Mouse (Mus musculus) lung, embryonic 16.5 days (tissue): ENCODE data around the gene Vps8. TPM values are rescaled to one million over a fixed set of nuclear protein-coding genes. Genes with fewer than 3 reads are reported as not detected.

ENCODE experiments used
- ATAC-seq: fragments of 200-750 bp; cut with Nextera tagmentation; 2 replicates; pipeline ENCODE4 v1.8.0; 2017; ENCODE audit warnings: low read depth, mild to moderate bottlenecking, moderate library complexity
- H3K27ac ChIP-seq: fragments of 300-500 bp; sonication (generic); 2 replicates; pipeline ENCODE4 v1.5.1; 2014; ENCODE audit warnings: mild to moderate bottlenecking, control low read depth, low read length
- H3K27me3 ChIP-seq: fragments of 300-500 bp; sonication (generic); 2 replicates; pipeline ENCODE4 v1.6.1; 2014; ENCODE audit warnings: low read depth, low read length, mixed read lengths; ENCODE audit not compliant: control insufficient read depth, insufficient read depth
- H3K36me3 ChIP-seq: fragments of 300-500 bp; sonication (generic); 2 replicates; pipeline ENCODE4 v1.6.1; 2014; ENCODE audit warnings: low read length; ENCODE audit not compliant: control insufficient read depth, insufficient read depth
- H3K4me1 ChIP-seq: fragments of 300-500 bp; sonication (generic); replicated peaks from 2 replicates; pipeline ENCODE4 v1.6.1; 2014; ENCODE audit warnings: low read length, mixed read lengths; ENCODE audit not compliant: control insufficient read depth, insufficient read depth
- H3K4me2 ChIP-seq: fragments of 300-500 bp; sonication (generic); 2 replicates; pipeline ENCODE4 v1.6.1; 2014; ENCODE audit warnings: low read depth, low read length, control low read depth
- H3K4me3 ChIP-seq: fragments of 300-500 bp; sonication (generic); 2 replicates; pipeline ENCODE4 v1.5.1; 2014; ENCODE audit warnings: mild to moderate bottlenecking, low read length, control low read depth
- H3K9ac ChIP-seq: fragments of 300-500 bp; sonication (generic); 2 replicates; pipeline ENCODE4 v1.6.1; 2014; ENCODE audit warnings: low read length, control low read depth
- H3K9me3 ChIP-seq: fragments of 300-500 bp; sonication (generic); 2 replicates; pipeline ENCODE4 v1.6.1; 2016; ENCODE audit warnings: low read length; ENCODE audit not compliant: control insufficient read depth
- WGBS: fragments of 180-500 bp; shearing (Covaris S2); extraction: QIAGEN DNeasy Blood & Tissue Kit; methylation state at CpG from one replicate; pipeline ENCODE4 v1.1.7; 2014; 5-methylcytosine and 5-hydroxymethylcytosine counted together
- polyA plus RNA-seq: library from polyadenylated mRNA; unstranded; fragments of >200 nt; fragmentation: Nextera tagmentation; extraction: Ambion mirVana; gene quantifications from 2 replicates; pipeline ENCODE4 v1.2.1, GENCODE M21; 2015

The Vps8 gene
- polyA plus RNA-seq, 1 experiment from 2014 or later, result 16.4 TPM

- Histone ChIP-seq H3K9me3 (no peaks in the 10 kb centered on the region), H3K4me3 (no peak overlapping the region), H3K4me1 (peaks cover 18% of the 10 kb centered on the region), H3K27me3 (no peaks in the 10 kb centered on the region), H3K36me3 (no peaks in the 10 kb centered on the region), H3K4me2 (no peak overlapping the region), H3K9ac (no peak overlapping the region), H3K27ac (peak overlapping the region; percentile 45; the same call in 1 of the 2 replicates)
- no peak for ATAC-seq
- 55% methylated on average over 8 of the region's 8 CpGs for WGBS
These were observed 184.2 kb downstream of the Vps8 start for GRCm38 (mm10) chr16:21607021-21607650.

GRCm38 (mm10) chr16:21607651-21608040 lies 184.7 kb downstream of the Vps8 start:
- 67% methylated on average over 5 of the region's 5 CpGs for WGBS
- H3K9me3 ChIP-seq, result no peaks in the 10 kb centered on the region
- no peak overlapping the region for H3K9ac ChIP-seq
- peak overlapping the region; percentile 45; the same call in 1 of the 2 replicates for H3K27ac ChIP-seq
- H3K4me3 ChIP-seq, result no peak overlapping the region
- peaks cover 18% of the 10 kb centered on the region for H3K4me1 ChIP-seq
- no peaks in the 10 kb centered on the region for H3K36me3 ChIP-seq
- no peaks in the 10 kb centered on the region for H3K27me3 ChIP-seq
- no peak for ATAC-seq
- H3K4me2 ChIP-seq, result no peak overlapping the region

GRCm38 (mm10) chr16:21608176-21608865 lies 185.4 kb downstream of the Vps8 start:
- H3K27ac ChIP-seq, result peak overlapping the region; percentile 45
- 53% methylated on average over 10 of the region's 10 CpGs for WGBS
- peaks cover 18% of the 10 kb centered on the region for H3K4me1 ChIP-seq
- no peak overlapping the region for H3K4me3 ChIP-seq
- no peak overlapping the region for H3K4me2 ChIP-seq
- H3K9me3 ChIP-seq, result no peaks in the 10 kb centered on the region
- no peaks in the 10 kb centered on the region for H3K27me3 ChIP-seq
- no peak overlapping the region for H3K9ac ChIP-seq
- no peaks in the 10 kb centered on the region for H3K36me3 ChIP-seq
- ATAC-seq, result peak; percentile 77

- WGBS, result 92% methylated on average over 4 of the region's 4 CpGs
- no peak overlapping the region for H3K27ac ChIP-seq
These were observed 187.6 kb downstream of the Vps8 start for GRCm38 (mm10) chr16:21610473-21610872.

GRCm38 (mm10) chr16:21615802-21616201 lies 192.9 kb downstream of the Vps8 start:
- Histone ChIP-seq H3K36me3 (no peaks in the 10 kb centered on the region), H3K4me3 (no peak overlapping the region), H3K4me1 (no peaks in the 10 kb centered on the region), H3K4me2 (no peak overlapping the region), H3K9me3 (no peaks in the 10 kb centered on the region), H3K27me3 (no peaks in the 10 kb centered on the region), H3K27ac (no peak overlapping the region), H3K9ac (no peak overlapping the region)
- 56% methylated on average over 7 of the region's 7 CpGs for WGBS
- ATAC-seq, result no peak

More at GRCm38 (mm10) chr16:21610473-21610872, 187.6 kb downstream of the Vps8 start:
- Histone ChIP-seq H3K27me3 (no peaks in the 10 kb centered on the region), H3K9me3 (no peaks in the 10 kb centered on the region), H3K9ac (no peak overlapping the region), H3K4me2 (no peak overlapping the region), H3K36me3 (no peaks in the 10 kb centered on the region), H3K4me3 (no peak overlapping the region), H3K4me1 (peaks cover 18% of the 10 kb centered on the region)
- ATAC-seq, result no peak

- Histone ChIP-seq H3K27me3 (no peaks in the 10 kb centered on the region), H3K4me3 (no peak overlapping the region), H3K9me3 (no peaks in the 10 kb centered on the region), H3K4me1 (no peaks in the 10 kb centered on the region), H3K36me3 (no peaks in the 10 kb centered on the region), H3K4me2 (no peak overlapping the region), H3K9ac (no peak overlapping the region), H3K27ac (no peak overlapping the region)
- peak; percentile 83 for ATAC-seq
- WGBS, result 54% methylated on average over 2 of the region's 2 CpGs
These were observed 197.7 kb downstream of the Vps8 start for GRCm38 (mm10) chr16:21620630-21621029.

GRCm38 (mm10) chr16:21625784-21626634 lies 203.1 kb downstream of the Vps8 start:
- Histone ChIP-seq H3K27ac (no peak overlapping the region), H3K36me3 (no peaks in the 10 kb centered on the region), H3K4me2 (no peak overlapping the region), H3K4me1 (no peaks in the 10 kb centered on the region), H3K27me3 (no peaks in the 10 kb centered on the region), H3K9ac (no peak overlapping the region), H3K9me3 (no peaks in the 10 kb centered on the region), H3K4me3 (no peak overlapping the region)
- no peak for ATAC-seq
- 63% methylated on average over 6 of the region's 6 CpGs for WGBS

- 80% methylated on average over 6 of the region's 6 CpGs for WGBS
- Histone ChIP-seq H3K27me3 (no peaks in the 10 kb centered on the region), H3K27ac (no peak overlapping the region), H3K36me3 (no peaks in the 10 kb centered on the region), H3K9ac (no peak overlapping the region), H3K4me1 (no peaks in the 10 kb centered on the region), H3K4me3 (no peak overlapping the region), H3K9me3 (no peaks in the 10 kb centered on the region), H3K4me2 (no peak overlapping the region)
- no peak for ATAC-seq
These were observed 204.3 kb downstream of the Vps8 start for GRCm38 (mm10) chr16:21627248-21627647.

GRCm38 (mm10) chr16:21628061-21628591 lies 205.2 kb downstream of the Vps8 start:
- no peak overlapping the region for H3K4me2 ChIP-seq
- ATAC-seq, result no peak

More at GRCm38 (mm10) chr16:21628061-21628591, 205.2 kb downstream of the Vps8 start:
- Histone ChIP-seq H3K27ac (no peak overlapping the region), H3K9me3 (no peaks in the 10 kb centered on the region), H3K4me1 (no peaks in the 10 kb centered on the region), H3K27me3 (no peaks in the 10 kb centered on the region), H3K9ac (no peak overlapping the region), H3K4me3 (no peak overlapping the region), H3K36me3 (no peaks in the 10 kb centered on the region)
- WGBS, result 74% methylated on average over 13 of the region's 13 CpGs
